Mouse (Mus musculus) heart, embryonic 15.5 days (tissue): ENCODE results near the gene Tmem270. TPM values are rescaled to one million over a fixed set of nuclear protein-coding genes. Genes with fewer than 3 reads are reported as not detected.

Experiments
- ATAC-seq: fragments of 200-750 bp; cut with Nextera tagmentation; replicated peaks from 2 replicates; pipeline ENCODE4 v1.8.0; 2017; ENCODE audit warnings: low read depth, moderate TSS enrichment; ENCODE audit not compliant: insufficient number of reproducible peaks, insufficient read depth, low FRiP score
- H3K27ac ChIP-seq: fragments of 300-500 bp; sonication (generic); 2 replicates; pipeline ENCODE4 v1.5.1; 2015; ENCODE audit warnings: mild to moderate bottlenecking, inconsistent platforms
- H3K27me3 ChIP-seq: fragments of 300-500 bp; sonication (generic); 2 replicates; pipeline ENCODE4 v1.6.1; 2015; ENCODE audit warnings: inconsistent platforms
- H3K36me3 ChIP-seq: fragments of 300-500 bp; sonication (generic); 2 replicates; pipeline ENCODE4 v1.6.1; 2015; ENCODE audit warnings: mild to moderate bottlenecking, inconsistent platforms
- H3K4me1 ChIP-seq: fragments of 300-500 bp; sonication (generic); replicated peaks from 2 replicates; pipeline ENCODE4 v1.6.1; 2015; ENCODE audit warnings: inconsistent platforms
- H3K4me2 ChIP-seq: fragments of 300-500 bp; sonication (generic); 2 replicates; pipeline ENCODE4 v1.6.1; 2015; ENCODE audit warnings: inconsistent platforms, mild to moderate bottlenecking, moderate library complexity
- H3K4me3 ChIP-seq: fragments of 300-500 bp; sonication (generic); 2 replicates; pipeline ENCODE4 v1.5.1; 2015; ENCODE audit warnings: mild to moderate bottlenecking, inconsistent platforms
- H3K9ac ChIP-seq: fragments of 300-500 bp; sonication (generic); 2 replicates; pipeline ENCODE4 v1.6.1; 2015; ENCODE audit warnings: mild to moderate bottlenecking, inconsistent platforms
- H3K9me3 ChIP-seq: fragments of 300-500 bp; sonication (generic); replicated peaks from 2 replicates; pipeline ENCODE4 v1.6.1; 2016; ENCODE audit warnings: inconsistent platforms
- whole genome bisulfite sequencing: fragments of 180-500 bp; shearing (Covaris S2); methylation state at CpG from one replicate; pipeline ENCODE4 v1.1.7; 2015; ENCODE audit warnings: mixed read lengths; 5-methylcytosine and 5-hydroxymethylcytosine counted together
- polyA plus RNA-seq: library from polyadenylated mRNA; unstranded; fragments of >200 nt; fragmentation: Nextera tagmentation; extraction: Ambion mirVana; gene quantifications from 2 replicates; pipeline ENCODE4 v1.2.1, GENCODE M21; 2015

Gene Tmem270
- polyA plus RNA-seq, 1 experiment from 2014 or later: not detected

GRCm38 (mm10) chr5:134926726-134927125 is 20.2 kb upstream of the Tmem270 start:
- WGBS: 66% methylated on average over 4 of the region's 4 CpGs

GRCm38 (mm10) chr5:134923141-134923540 is 16.6 kb upstream of the Tmem270 start:
- Histone ChIP-seq H3K4me3 (no peak overlapping the region), H3K4me2 (no peak overlapping the region), H3K36me3 (no peaks in the 10 kb centered on the region), H3K4me1 (no peaks in the 10 kb centered on the region), H3K9ac (no peak overlapping the region), H3K27me3 (peaks cover 6% of the 10 kb centered on the region; the same call in 1 of the 2 replicates), H3K9me3 (no peaks in the 10 kb centered on the region), H3K27ac (no peak overlapping the region)
- ATAC-seq: no peak
- 62% methylated on average over 6 of the region's 6 CpGs for WGBS

More at GRCm38 (mm10) chr5:134926726-134927125, 20.2 kb upstream of the Tmem270 start:
- no peak for ATAC-seq
- H3K9me3 ChIP-seq: no peaks in the 10 kb centered on the region
- no peak overlapping the region for H3K4me3 ChIP-seq
- H3K36me3 ChIP-seq: no peaks in the 10 kb centered on the region
- no peak overlapping the region for H3K4me2 ChIP-seq
- H3K9ac ChIP-seq: no peak overlapping the region
- H3K4me1 ChIP-seq: no peaks in the 10 kb centered on the region
- H3K27me3 ChIP-seq: peaks cover 3% of the 10 kb centered on the region; the same call in 1 of the 2 replicates
- H3K27ac ChIP-seq: no peak overlapping the region

- no peaks in the 10 kb centered on the region for H3K9me3 ChIP-seq
- peaks cover 6% of the 10 kb centered on the region; the same call in 1 of the 2 replicates for H3K27me3 ChIP-seq
- no peak overlapping the region for H3K4me3 ChIP-seq
- H3K27ac ChIP-seq: no peak overlapping the region
- H3K4me1 ChIP-seq: no peaks in the 10 kb centered on the region
- ATAC-seq: no peak
- H3K36me3 ChIP-seq: no peaks in the 10 kb centered on the region
- no peak overlapping the region for H3K4me2 ChIP-seq
- no peak overlapping the region for H3K9ac ChIP-seq
- WGBS: 82% methylated on average over 8 of the region's 8 CpGs
Measured at GRCm38 (mm10) chr5:134921106-134921505, 14.6 kb upstream of the Tmem270 start.

- H3K4me2 ChIP-seq: no peak overlapping the region
- no peaks in the 10 kb centered on the region for H3K9me3 ChIP-seq
- H3K4me1 ChIP-seq: no peaks in the 10 kb centered on the region
- ATAC-seq: no peak
- no peak overlapping the region for H3K27ac ChIP-seq
- H3K36me3 ChIP-seq: no peaks in the 10 kb centered on the region
- no peak overlapping the region for H3K4me3 ChIP-seq
- 69% methylated on average over 6 of the region's 6 CpGs for WGBS
- H3K9ac ChIP-seq: no peak overlapping the region
- peaks cover 4% of the 10 kb centered on the region; the same call in 1 of the 2 replicates for H3K27me3 ChIP-seq
Measured at GRCm38 (mm10) chr5:134920106-134920687, 13.7 kb upstream of the Tmem270 start.

- H3K4me3 ChIP-seq: no peak overlapping the region
- H3K27ac ChIP-seq: no peak overlapping the region
- ATAC-seq: no peak
- H3K9ac ChIP-seq: no peak overlapping the region
- WGBS: 58% methylated on average over 3 of the region's 3 CpGs
- no peaks in the 10 kb centered on the region for H3K9me3 ChIP-seq
- H3K4me1 ChIP-seq: no peaks in the 10 kb centered on the region
- H3K36me3 ChIP-seq: no peaks in the 10 kb centered on the region
- 0 out of 2 replicates have a peak, but pooled peaks cover 3% of the 10 kb centered on the region for H3K27me3 ChIP-seq
- no peak overlapping the region for H3K4me2 ChIP-seq
Measured at GRCm38 (mm10) chr5:134919097-134919496, 12.6 kb upstream of the Tmem270 start.

- no peaks in the 10 kb centered on the region for H3K36me3 ChIP-seq
- WGBS: 48% methylated on average over 16 of the region's 16 CpGs
- H3K9me3 ChIP-seq: no peaks in the 10 kb centered on the region
- no peak overlapping the region for H3K9ac ChIP-seq
- no peak for ATAC-seq
- H3K4me1 ChIP-seq: no peaks in the 10 kb centered on the region
- no peak overlapping the region for H3K27ac ChIP-seq
- no peak overlapping the region for H3K4me2 ChIP-seq
- 0 out of 2 replicates have a peak, but pooled peaks cover 3% of the 10 kb centered on the region for H3K27me3 ChIP-seq
- H3K4me3 ChIP-seq: no peak overlapping the region
Measured at GRCm38 (mm10) chr5:134918071-134918832, 11.7 kb upstream of the Tmem270 start.

GRCm38 (mm10) chr5:134915311-134915710 is 8.8 kb upstream of the Tmem270 start, which contains the start of gene Cldn13:
Gene Cldn13 (minus strand): TSS chr5:134915526.
- ATAC-seq: no peak
- no peaks in the 10 kb centered on the region for H3K9me3 ChIP-seq
- 0 out of 2 replicates have a peak, but pooled peaks cover 3% of the 10 kb centered on the region for H3K27me3 ChIP-seq
- H3K36me3 ChIP-seq: no peaks in the 10 kb centered on the region
- no peak within 1 kb of the TSS for H3K9ac ChIP-seq
- no peaks in the 10 kb centered on the region for H3K4me1 ChIP-seq
- H3K4me3 ChIP-seq: no peak within 1 kb of the TSS
- no peak within 1 kb of the TSS for H3K4me2 ChIP-seq
- 73% methylated on average over 8 of the region's 8 CpGs for WGBS
- H3K27ac ChIP-seq: no peak within 1 kb of the TSS

GRCm38 (mm10) chr5:134914510-134914909 is 8.0 kb upstream of the Tmem270 start:
- no peak overlapping the region for H3K4me3 ChIP-seq
- H3K9ac ChIP-seq: no peak overlapping the region
- H3K4me1 ChIP-seq: no peaks in the 10 kb centered on the region
- WGBS: 66% methylated on average over 8 of the region's 8 CpGs
- no peaks in the 10 kb centered on the region for H3K27me3 ChIP-seq
- no peaks in the 10 kb centered on the region for H3K36me3 ChIP-seq
- ATAC-seq: no peak
- H3K4me2 ChIP-seq: no peak overlapping the region
- no peaks in the 10 kb centered on the region for H3K9me3 ChIP-seq
- no peak overlapping the region for H3K27ac ChIP-seq

GRCm38 (mm10) chr5:134913753-134914152 is 7.2 kb upstream of the Tmem270 start:
- no peak overlapping the region for H3K4me3 ChIP-seq
- no peak overlapping the region for H3K27ac ChIP-seq
- no peaks in the 10 kb centered on the region for H3K9me3 ChIP-seq
- WGBS: 58% methylated on average over 4 of the region's 4 CpGs
- H3K4me1 ChIP-seq: no peaks in the 10 kb centered on the region
- H3K36me3 ChIP-seq: no peaks in the 10 kb centered on the region
- H3K9ac ChIP-seq: no peak overlapping the region
- ATAC-seq: no peak
- no peak overlapping the region for H3K4me2 ChIP-seq
- no peaks in the 10 kb centered on the region for H3K27me3 ChIP-seq

GRCm38 (mm10) chr5:134913352-134913751 is 6.8 kb upstream of the Tmem270 start:
- no peak overlapping the region for H3K4me2 ChIP-seq
- no peaks in the 10 kb centered on the region for H3K4me1 ChIP-seq
- WGBS: 70% methylated on average over 3 of the region's 3 CpGs
- H3K9ac ChIP-seq: no peak overlapping the region
- H3K27ac ChIP-seq: no peak overlapping the region
- ATAC-seq: no peak
- no peak overlapping the region for H3K4me3 ChIP-seq
- no peaks in the 10 kb centered on the region for H3K36me3 ChIP-seq
- H3K27me3 ChIP-seq: no peaks in the 10 kb centered on the region
- H3K9me3 ChIP-seq: no peaks in the 10 kb centered on the region

GRCm38 (mm10) chr5:134911901-134912300 is 5.4 kb upstream of the Tmem270 start:
- 82% methylated on average over 2 of the region's 2 CpGs for WGBS
- Histone ChIP-seq H3K9ac (no peak overlapping the region), H3K4me3 (no peak overlapping the region), H3K9me3 (no peaks in the 10 kb centered on the region), H3K27ac (no peak overlapping the region), H3K27me3 (no peaks in the 10 kb centered on the region), H3K4me2 (no peak overlapping the region), H3K4me1 (no peaks in the 10 kb centered on the region), H3K36me3 (no peaks in the 10 kb centered on the region)
- no peak for ATAC-seq
